ENCODE assay signal across 33 mouse cellular contexts in genomic region chr7:113297813-113298212, GRCm38 (mm10).
"Had no signal": no experiment of that assay in that cellular context is flagged by ENCODE, and none has a peak within 500 bp of the region (broad histone marks: within the 10 kb centered on the region; RNA-seq: fewer than 3 reads in every experiment).

No protein-coding gene starts in this region.

- H3K27ac ChIP-seq: limb, embryonic 10.5 days; limb, embryonic 12.5 days; limb, embryonic 13.5 days; limb, embryonic 15.5 days; liver, embryonic 12.5 days; liver, embryonic 13.5 days; liver, embryonic 14.5 days; liver, embryonic 15.5 days; lung, embryonic 15.5 days; macrophage; midbrain, embryonic 10.5 days; midbrain, embryonic 12.5 days; midbrain, embryonic 13.5 days; midbrain, embryonic 15.5 days; neural tube, embryonic 12.5 days; neural tube, embryonic 13.5 days had no signal

- H3K4me3 ChIP-seq: limb, embryonic 10.5 days; limb, embryonic 12.5 days; limb, embryonic 13.5 days; limb, embryonic 15.5 days; liver, embryonic 12.5 days; liver, embryonic 13.5 days; liver, embryonic 15.5 days; lung, embryonic 15.5 days; megakaryocyte, embryonic 14.5 days; midbrain, embryonic 10.5 days; midbrain, embryonic 12.5 days; midbrain, embryonic 13.5 days; midbrain, embryonic 15.5 days; myocyte; neural tube, embryonic 12.5 days; neural tube, embryonic 13.5 days had no signal

- DNase-seq: left cerebral cortex, postnatal 4 days; liver; liver, embryonic 13.5 days; liver, postnatal 0 days; lung, adult 18-20 months; lung, adult 2 months; lung, embryonic 14.5 days; lung, postnatal 10 days; lung, postnatal 14 days; lung, postnatal 36 days; lung, postnatal 4 days; midbrain, embryonic 14.5 days had no signal

- H3K36me3 ChIP-seq: lung, embryonic 15.5 days; midbrain, embryonic 15.5 days had no signal

- H3K27me3 ChIP-seq: limb, embryonic 12.5 days; limb, embryonic 13.5 days; limb, embryonic 15.5 days; liver, embryonic 12.5 days; liver, embryonic 13.5 days; liver, embryonic 15.5 days; lung, embryonic 15.5 days; midbrain, embryonic 12.5 days; midbrain, embryonic 13.5 days; midbrain, embryonic 15.5 days; neural tube, embryonic 12.5 days; neural tube, embryonic 13.5 days had no signal

- ATAC-seq: liver, embryonic 12.5 days; liver, postnatal 0 days; lung, postnatal 0 days; midbrain, embryonic 13.5 days; midbrain, embryonic 15.5 days; midbrain, embryonic 16.5 days had no signal

- H3K9ac ChIP-seq: limb, embryonic 12.5 days; limb, embryonic 13.5 days; limb, embryonic 15.5 days; liver, embryonic 12.5 days; liver, embryonic 13.5 days; liver, embryonic 14.5 days; liver, embryonic 15.5 days; liver, postnatal 0 days; lung, embryonic 14.5 days; lung, embryonic 15.5 days; midbrain, embryonic 12.5 days; midbrain, embryonic 13.5 days; midbrain, embryonic 15.5 days; neural tube, embryonic 12.5 days; neural tube, embryonic 13.5 days had no signal

- H3K4me2 ChIP-seq: limb, embryonic 12.5 days; limb, embryonic 13.5 days; limb, embryonic 15.5 days; liver, embryonic 11.5 days; liver, embryonic 12.5 days; liver, embryonic 15.5 days; lung, embryonic 14.5 days; lung, embryonic 15.5 days; midbrain, embryonic 11.5 days; midbrain, embryonic 12.5 days; midbrain, embryonic 13.5 days; midbrain, embryonic 15.5 days; neural tube, embryonic 12.5 days; neural tube, embryonic 13.5 days had no signal

- H3K9me3 ChIP-seq: limb, embryonic 10.5 days; limb, embryonic 12.5 days; limb, embryonic 13.5 days; limb, embryonic 15.5 days; liver, embryonic 12.5 days; liver, embryonic 13.5 days; liver, embryonic 15.5 days; lung, embryonic 15.5 days; megakaryocyte, embryonic 14.5 days; midbrain, embryonic 10.5 days; midbrain, embryonic 12.5 days; midbrain, embryonic 15.5 days; neural tube, embryonic 12.5 days; neural tube, embryonic 13.5 days had no signal
